Mouse (Mus musculus): ENCODE measurements around the gene Arl2bp. TPM values are rescaled to one million over a fixed set of nuclear protein-coding genes. Genes with fewer than 3 reads are reported as not detected.

Arl2bp gene
- polyA plus RNA-seq, 1 experiment from 2014 or later: 54.5 TPM

DNA sequence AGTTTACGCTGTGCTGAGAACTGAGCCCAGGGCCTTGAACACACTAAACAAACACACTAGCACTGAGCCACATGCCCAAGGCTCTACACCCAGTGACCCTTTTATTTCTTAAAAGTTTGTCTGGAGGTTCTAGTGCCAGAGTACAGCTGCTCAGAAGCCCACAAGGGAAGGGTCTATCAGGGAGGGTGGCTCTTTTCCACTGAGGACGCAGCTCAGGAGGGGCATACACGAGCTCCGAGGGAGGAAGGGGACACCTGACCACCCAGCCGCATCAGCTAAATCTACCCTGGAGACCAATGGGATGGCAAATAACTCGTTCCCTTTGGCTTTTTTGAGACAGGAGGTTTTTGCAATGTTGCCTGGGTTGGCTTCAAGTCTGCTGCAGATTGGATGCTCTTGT is 31.6 kb downstream of the Arl2bp start:
- H3K4me1 ChIP-seq (ENCODE audit: control insufficient read depth, insufficient read depth, low read length): 0 out of 2 replicates have a peak, but pooled peaks cover 5% of the 10 kb centered on the region
- 72% methylated on average over 6 of the region's 6 CpGs for WGBS
- H3K4me2 ChIP-seq (ENCODE audit: low read depth, low read length): no peak overlapping the region
- no peak for ATAC-seq (ENCODE audit: low read depth)
- H3K9me3 ChIP-seq (ENCODE audit: control insufficient read depth, low read length): no peaks in the 10 kb centered on the region
- no peak overlapping the region for H3K9ac ChIP-seq (ENCODE audit: low read depth, low read length)
- peaks cover 49% of the 10 kb centered on the region for H3K27me3 ChIP-seq (replicated peaks; ENCODE audit: control insufficient read depth, insufficient read depth, low read length)
- no peak for DNase-seq (ENCODE audit: low spot score)
- H3K36me3 ChIP-seq (ENCODE audit: control insufficient read depth, insufficient read depth, low read length): no peaks in the 10 kb centered on the region
- no peak overlapping the region for H3K27ac ChIP-seq (replicated peaks; ENCODE audit: low read depth, low read length)
- no peak overlapping the region for H3K4me3 ChIP-seq (ENCODE audit: low read depth, low read length)

DNA sequence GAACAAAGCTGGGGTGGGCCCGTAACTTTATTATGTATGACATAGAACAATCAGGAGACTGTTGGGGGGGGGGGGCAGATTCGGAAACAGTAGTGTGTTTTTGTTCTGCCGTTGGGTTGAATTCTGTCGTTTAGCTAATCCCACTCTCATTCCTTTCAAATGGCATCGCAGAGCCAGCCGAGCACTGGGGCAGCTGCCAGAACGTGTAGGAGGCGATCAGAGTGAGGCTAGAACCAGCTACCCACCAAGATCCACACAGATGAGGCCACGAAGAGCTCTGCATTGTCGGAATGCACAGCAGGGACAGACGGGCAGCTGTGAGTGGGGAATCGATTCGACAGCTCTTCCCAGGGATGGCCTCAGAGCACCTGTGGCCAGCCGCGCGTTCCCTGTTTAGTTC is 33.0 kb downstream of the Arl2bp start:
- WGBS: 71% methylated on average over 16 of the region's 16 CpGs
- peaks cover 35% of the 10 kb centered on the region for H3K27me3 ChIP-seq (replicated peaks; ENCODE audit: control insufficient read depth, insufficient read depth, low read length)

GRCm38 (mm10) chr8:94700421-94700935 is 34.1 kb downstream of the Arl2bp start:
- DNase-seq (ENCODE audit: low spot score) (no peak), ATAC-seq (ENCODE audit: low read depth) (no peak)
- Histone ChIP-seq H3K4me2 (ENCODE audit: low read depth, low read length) (no peak overlapping the region), H3K27me3 (replicated peaks; ENCODE audit: control insufficient read depth, insufficient read depth, low read length) (peaks cover 24% of the 10 kb centered on the region), H3K36me3 (ENCODE audit: control insufficient read depth, insufficient read depth, low read length) (no peaks in the 10 kb centered on the region), H3K4me3 (ENCODE audit: low read depth, low read length) (no peak overlapping the region), H3K9ac (ENCODE audit: low read depth, low read length) (no peak overlapping the region), H3K4me1 (ENCODE audit: control insufficient read depth, insufficient read depth, low read length) (0 out of 2 replicates have a peak, but pooled peaks cover under 1% of the 10 kb centered on the region), H3K27ac (replicated peaks; ENCODE audit: low read depth, low read length) (no peak overlapping the region), H3K9me3 (ENCODE audit: control insufficient read depth, low read length) (no peaks in the 10 kb centered on the region)
- 87% methylated on average over 4 of the region's 4 CpGs for WGBS

More for the DNA sequence above, 33.0 kb downstream of the Arl2bp start:
- Histone ChIP-seq H3K27ac (replicated peaks; ENCODE audit: low read depth, low read length) (no peak overlapping the region), H3K9me3 (ENCODE audit: control insufficient read depth, low read length) (no peaks in the 10 kb centered on the region), H3K4me3 (ENCODE audit: low read depth, low read length) (no peak overlapping the region), H3K9ac (ENCODE audit: low read depth, low read length) (no peak overlapping the region), H3K4me1 (ENCODE audit: control insufficient read depth, insufficient read depth, low read length) (0 out of 2 replicates have a peak, but pooled peaks cover 5% of the 10 kb centered on the region), H3K36me3 (ENCODE audit: control insufficient read depth, insufficient read depth, low read length) (no peaks in the 10 kb centered on the region), H3K4me2 (ENCODE audit: low read depth, low read length) (no peak overlapping the region)
- ATAC-seq (ENCODE audit: low read depth) (no peak), DNase-seq (ENCODE audit: low spot score) (no peak)

DNA sequence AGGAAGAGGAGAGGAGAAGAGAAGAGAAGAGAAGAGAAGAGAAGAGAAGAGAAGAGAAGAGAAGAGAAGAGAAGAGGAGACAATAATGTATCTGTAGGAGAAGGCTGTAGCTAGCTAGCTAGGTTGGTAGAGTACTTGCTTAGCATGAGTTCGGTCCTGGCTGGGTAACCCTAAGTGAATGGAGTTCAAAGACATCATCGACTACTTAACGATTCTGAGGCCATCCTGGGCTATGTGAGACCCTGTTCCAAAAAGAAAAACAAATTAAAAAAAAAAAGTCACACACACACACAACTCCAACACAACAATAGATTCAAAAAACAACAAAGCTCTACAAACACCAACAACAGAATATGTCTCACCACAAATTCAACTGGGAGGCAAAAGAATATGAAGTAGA is 35.8 kb downstream of the Arl2bp start:
- peaks cover 7% of the 10 kb centered on the region for H3K27me3 ChIP-seq (replicated peaks; ENCODE audit: control insufficient read depth, insufficient read depth, low read length)
- WGBS: 68% methylated on average over 3 of the region's 3 CpGs
- no peaks in the 10 kb centered on the region for H3K9me3 ChIP-seq (ENCODE audit: control insufficient read depth, low read length)
- H3K36me3 ChIP-seq (ENCODE audit: control insufficient read depth, insufficient read depth, low read length): no peaks in the 10 kb centered on the region
- no peaks in the 10 kb centered on the region for H3K4me1 ChIP-seq (ENCODE audit: control insufficient read depth, insufficient read depth, low read length)
- DNase-seq (ENCODE audit: low spot score) (no peak), ATAC-seq (ENCODE audit: low read depth) (no peak)
- H3K4me3 ChIP-seq (ENCODE audit: low read depth, low read length): no peak overlapping the region; the same call in 1 of the 2 replicates
- no peak overlapping the region for H3K27ac ChIP-seq (replicated peaks; ENCODE audit: low read depth, low read length)
- peak overlapping the region; percentile 65; the same call in 1 of the 2 replicates for H3K4me2 ChIP-seq (ENCODE audit: low read depth, low read length)
- H3K9ac ChIP-seq (ENCODE audit: low read depth, low read length): no peak overlapping the region

DNA sequence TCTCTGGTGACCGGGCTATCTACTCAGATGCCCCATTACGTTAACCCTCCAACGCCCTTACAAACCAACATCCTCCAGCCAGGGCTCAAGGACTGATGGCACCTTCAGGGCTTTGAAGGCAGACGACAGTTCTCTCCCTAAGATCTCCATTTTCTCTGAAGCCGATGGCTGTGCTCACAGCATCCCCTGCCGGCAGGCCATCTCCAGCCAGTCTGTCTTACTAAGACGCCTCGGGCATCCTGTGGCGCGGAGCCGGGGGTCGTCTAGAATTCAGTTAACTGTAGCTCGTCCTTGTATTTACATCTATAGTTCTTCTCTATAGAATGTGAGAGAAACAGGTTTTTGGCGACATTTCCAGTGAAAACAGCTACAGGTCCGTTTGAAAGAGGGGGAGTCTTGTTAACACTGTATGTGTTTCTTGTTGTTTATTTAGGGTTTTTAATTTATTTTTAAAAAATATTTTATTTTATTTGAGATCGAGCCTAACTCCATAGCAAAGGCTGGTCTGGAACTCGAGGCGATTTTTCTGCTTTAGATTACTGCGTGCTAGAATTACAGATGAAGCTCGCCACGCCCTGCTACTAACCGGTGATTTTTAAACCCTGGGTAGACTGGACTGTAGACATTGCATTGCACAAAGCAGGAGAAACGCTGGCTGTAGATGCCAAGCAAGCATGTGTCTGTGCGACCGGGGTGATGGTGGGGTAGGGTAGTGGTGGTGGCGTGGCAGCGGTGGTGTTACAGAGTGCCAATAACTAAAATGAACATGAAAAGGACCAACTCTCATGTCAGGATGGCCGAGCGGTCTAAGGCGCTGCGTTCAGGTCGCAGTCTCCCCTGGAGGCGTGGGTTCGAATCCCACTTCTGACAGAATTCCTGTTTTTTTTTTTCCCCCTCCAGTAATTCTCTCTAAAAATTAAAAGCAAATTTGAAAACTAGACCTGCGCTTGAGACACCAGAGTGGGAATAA is 36.7 kb downstream of the Arl2bp start:
- ATAC-seq (ENCODE audit: low read depth): peak; percentile 86
- H3K27ac ChIP-seq (replicated peaks; ENCODE audit: low read depth, low read length): peak overlapping the region; percentile 58; the same call in 1 of the 2 replicates
- H3K27me3 ChIP-seq (replicated peaks; ENCODE audit: control insufficient read depth, insufficient read depth, low read length): 0 out of 2 replicates have a peak, but pooled peaks cover under 1% of the 10 kb centered on the region
- H3K9ac ChIP-seq (ENCODE audit: low read depth, low read length): peak overlapping the region; percentile 61
- peak overlapping the region; percentile 55 for H3K4me3 ChIP-seq (ENCODE audit: low read depth, low read length)
- H3K4me2 ChIP-seq (ENCODE audit: low read depth, low read length): peak overlapping the region; percentile 65
- peak; percentile 94 for DNase-seq (ENCODE audit: low spot score)
- no peaks in the 10 kb centered on the region for H3K4me1 ChIP-seq (ENCODE audit: control insufficient read depth, insufficient read depth, low read length)
- 0% methylated on average over 35 of the region's 35 CpGs for WGBS
- H3K36me3 ChIP-seq (ENCODE audit: control insufficient read depth, insufficient read depth, low read length): no peaks in the 10 kb centered on the region
- H3K9me3 ChIP-seq (ENCODE audit: control insufficient read depth, low read length): no peaks in the 10 kb centered on the region

- DNase-seq (ENCODE audit: low spot score): peak; percentile 95
- no peak overlapping the region for H3K27ac ChIP-seq (replicated peaks; ENCODE audit: low read depth, low read length)
- no peaks in the 10 kb centered on the region for H3K27me3 ChIP-seq (replicated peaks; ENCODE audit: control insufficient read depth, insufficient read depth, low read length)
- peak; percentile 93 for ATAC-seq (ENCODE audit: low read depth)
- H3K36me3 ChIP-seq (ENCODE audit: control insufficient read depth, insufficient read depth, low read length): no peaks in the 10 kb centered on the region
- H3K4me3 ChIP-seq (ENCODE audit: low read depth, low read length): peak overlapping the region; percentile 55
- no peaks in the 10 kb centered on the region for H3K9me3 ChIP-seq (ENCODE audit: control insufficient read depth, low read length)
- under 1% methylated on average over 35 of the region's 35 CpGs for WGBS
- peak overlapping the region; percentile 69 for H3K4me2 ChIP-seq (ENCODE audit: low read depth, low read length)
- no peaks in the 10 kb centered on the region for H3K4me1 ChIP-seq (ENCODE audit: control insufficient read depth, insufficient read depth, low read length)
- H3K9ac ChIP-seq (ENCODE audit: low read depth, low read length): peak overlapping the region; percentile 56
Measured at GRCm38 (mm10) chr8:94703972-94704668, 37.7 kb downstream of the Arl2bp start.

DNA sequence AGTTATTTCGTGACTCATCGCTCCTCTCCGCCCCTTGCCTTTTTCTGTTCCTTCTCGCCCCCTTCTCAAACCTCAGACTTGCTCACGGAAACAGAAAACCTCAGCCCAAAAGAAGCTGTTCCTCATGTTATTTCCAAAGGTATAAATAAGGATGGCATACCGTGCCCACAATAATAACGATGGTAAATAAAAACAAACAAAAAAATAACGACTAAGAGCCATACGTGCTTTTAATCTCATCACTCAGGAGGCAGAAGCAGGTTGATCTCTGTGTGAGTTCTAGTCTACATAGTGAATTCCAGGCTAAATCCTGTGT is 38.2 kb downstream of the Arl2bp start:
- DNase-seq (ENCODE audit: low spot score) (no peak), ATAC-seq (ENCODE audit: low read depth) (no peak)
- Histone ChIP-seq H3K9me3 (ENCODE audit: control insufficient read depth, low read length) (no peaks in the 10 kb centered on the region), H3K27ac (replicated peaks; ENCODE audit: low read depth, low read length) (no peak overlapping the region), H3K36me3 (ENCODE audit: control insufficient read depth, insufficient read depth, low read length) (no peaks in the 10 kb centered on the region), H3K4me3 (ENCODE audit: low read depth, low read length) (peak overlapping the region; percentile 43), H3K4me2 (ENCODE audit: low read depth, low read length) (peak overlapping the region; percentile 69), H3K27me3 (replicated peaks; ENCODE audit: control insufficient read depth, insufficient read depth, low read length) (no peaks in the 10 kb centered on the region), H3K4me1 (ENCODE audit: control insufficient read depth, insufficient read depth, low read length) (no peaks in the 10 kb centered on the region), H3K9ac (ENCODE audit: low read depth, low read length) (peak overlapping the region; percentile 56)
- WGBS: 18% methylated on average over 9 of the region's 9 CpGs

DNA sequence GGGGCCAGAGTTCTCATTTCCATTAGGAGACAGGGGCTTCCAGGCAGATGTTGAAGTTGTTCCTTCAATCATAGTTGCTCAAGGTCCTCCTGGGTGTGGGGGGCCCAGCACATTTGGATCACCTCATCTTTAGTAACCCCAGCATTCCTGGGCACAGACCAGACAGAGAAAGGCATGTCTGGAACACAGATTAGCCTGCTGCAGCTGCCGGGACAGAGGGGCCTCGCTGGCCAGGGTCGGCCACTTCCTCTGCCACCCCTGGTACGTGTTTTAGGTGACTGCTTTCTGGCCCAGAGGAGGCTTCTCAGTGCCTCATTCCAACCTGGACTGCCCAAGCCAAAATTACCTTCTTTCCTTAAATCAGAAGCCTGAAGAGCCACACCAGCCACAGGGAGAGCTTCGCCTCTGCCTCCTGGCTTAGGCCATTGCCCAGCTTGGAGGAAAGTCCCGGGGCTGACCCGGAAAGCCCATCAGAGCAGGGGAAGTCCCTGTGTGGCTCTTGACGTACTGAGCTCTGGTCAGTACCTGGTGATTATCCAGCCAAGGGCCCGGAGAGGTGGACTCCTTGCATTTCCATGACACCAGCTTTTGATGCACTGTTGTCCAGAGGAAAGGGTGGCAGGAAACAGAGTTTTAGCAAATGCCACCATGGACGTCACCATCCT is 39.3 kb downstream of the Arl2bp start:
- Histone ChIP-seq H3K27me3 (replicated peaks; ENCODE audit: control insufficient read depth, insufficient read depth, low read length) (no peaks in the 10 kb centered on the region), H3K9ac (ENCODE audit: low read depth, low read length) (no peak overlapping the region), H3K9me3 (ENCODE audit: control insufficient read depth, low read length) (no peaks in the 10 kb centered on the region), H3K4me3 (ENCODE audit: low read depth, low read length) (no peak overlapping the region), H3K27ac (replicated peaks; ENCODE audit: low read depth, low read length) (no peak overlapping the region), H3K4me1 (ENCODE audit: control insufficient read depth, insufficient read depth, low read length) (no peaks in the 10 kb centered on the region), H3K36me3 (ENCODE audit: control insufficient read depth, insufficient read depth, low read length) (no peaks in the 10 kb centered on the region), H3K4me2 (ENCODE audit: low read depth, low read length) (no peak overlapping the region)
- ATAC-seq (ENCODE audit: low read depth) (no peak), DNase-seq (ENCODE audit: low spot score) (no peak)
- 75% methylated on average over 9 of the region's 10 CpGs for WGBS

Data from embryonic facial prominence, embryonic 14.5 days (tissue).